Mouse (Mus musculus) brown adipose tissue, adult 24 weeks (tissue): ENCODE data around the gene Batf. TPM values are rescaled to one million over a fixed set of nuclear protein-coding genes. Genes with fewer than 3 reads are reported as not detected.

Source experiments
- polyA plus RNA-seq: library from polyadenylated mRNA; stranded (reverse); fragments of >200 nt; gene quantifications from 2 replicates; pipeline ENCODE4 v1.2.4, GENCODE M21; 2012; ENCODE audit not compliant: missing spikeins, insufficient read depth, insufficient read length

Batf gene
- polyA plus RNA-seq, 1 experiment, result 1.1 TPM

Other genes with a start within 250 kb of the Batf start
- gene Fos, start 212.8 kb upstream of the Batf start, polyA plus RNA-seq, result 10.7 and 154 TPM in 2 replicates
- gene Jdp2, start 87.6 kb upstream of the Batf start, polyA plus RNA-seq, result 9.9 and 11.2 TPM in 2 replicates
- gene Flvcr2, start 59.9 kb downstream of the Batf start, polyA plus RNA-seq, result not detected in 2 replicates
- gene Erg28, start 137.9 kb downstream of the Batf start, polyA plus RNA-seq, result 20.7 and 23.3 TPM in 2 replicates
- gene Ttll5, start 138.0 kb downstream of the Batf start, polyA plus RNA-seq, result 10.7 and 12.2 TPM in 2 replicates